Mouse (Mus musculus) E14TG2a.4 (cell line): ENCODE measurements around the gene Lnpep.

Source experiments
- CTCF ChIP-seq: conservative IDR thresholded peaks from 2 replicates; pipeline ENCODE4 v1.5.1; 2014; ENCODE audit warnings: low read length
- NANOG ChIP-seq: IDR thresholded peaks from 2 replicates; pipeline ENCODE4 v1.6.1; 2014; ENCODE audit warnings: borderline replicate concordance, low read length, mixed read lengths

GRCm38 (mm10) chr17:17623890-17624420 lies 895 bp downstream of the Lnpep start:
- TF ChIP-seq CTCF (no peak), NANOG (no peak)
